Comparison of ENCODE assay signal across 22 mouse cellular contexts in genomic region chr11:33839049-33839448, GRCm38 (mm10).
A peak's percentile ranks its signal among the peaks of the same experiment; 100 is the strongest.
DNase-seq lines count a peak whose midpoint lies in the region; ATAC-seq and TF ChIP-seq lines count a peak whose summit lies in the region.
"Had no signal": no experiment of that assay in that cellular context is flagged by ENCODE, and none has a peak within 500 bp of the region (broad histone marks: within the 10 kb centered on the region; RNA-seq: fewer than 3 reads in every experiment).

No protein-coding gene starts in this region.

- H3K4me3 ChIP-seq in hindbrain, embryonic 15.5 days: no peak overlapping the region
- no peak overlapping the region for H3K4me3 ChIP-seq in hindbrain, embryonic 11.5 days (ENCODE audit: low read depth, low read length)
- no peak overlapping the region for H3K4me3 ChIP-seq in midbrain, embryonic 16.5 days (ENCODE audit: low read depth, low read length)
- H3K4me3 ChIP-seq in midbrain, embryonic 13.5 days (replicated peaks): no peak overlapping the region
- H3K4me3 ChIP-seq: gastrocnemius, adult 2 months; heart, embryonic 13.5 days; intestine, embryonic 15.5 days had no signal

- no peaks in the 10 kb centered on the region for H3K27me3 ChIP-seq in hindbrain, embryonic 15.5 days
- peaks cover 5% of the 10 kb centered on the region for H3K27me3 ChIP-seq in hindbrain, embryonic 11.5 days (ENCODE audit: control insufficient read depth, insufficient read depth, low read length)
- H3K27me3 ChIP-seq in midbrain, embryonic 16.5 days (ENCODE audit: control insufficient read depth, insufficient read depth, low read depth, low read length): no peaks in the 10 kb centered on the region
- peaks cover 15% of the 10 kb centered on the region for H3K27me3 ChIP-seq in midbrain, embryonic 13.5 days
- no peaks in the 10 kb centered on the region for H3K27me3 ChIP-seq in Patski

- H3K27ac ChIP-seq in hindbrain, embryonic 15.5 days (replicated peaks): no peak overlapping the region
- no peak overlapping the region for H3K27ac ChIP-seq in hindbrain, embryonic 11.5 days (ENCODE audit: low read depth, low read length)
- H3K27ac ChIP-seq in midbrain, embryonic 16.5 days (ENCODE audit: low read length): no peak overlapping the region
- no peak overlapping the region for H3K27ac ChIP-seq in midbrain, embryonic 13.5 days
- H3K27ac ChIP-seq: gastrocnemius, adult 2 months; heart, embryonic 13.5 days; intestine, embryonic 15.5 days had no signal

- ATAC-seq in hindbrain, embryonic 15.5 days (ENCODE audit: low FRiP score, low read depth): no peak
- ATAC-seq in hindbrain, embryonic 11.5 days (ENCODE audit: low FRiP score): no peak
- ATAC-seq in midbrain, embryonic 16.5 days: no peak
- ATAC-seq in midbrain, embryonic 13.5 days: no peak
- ATAC-seq in Patski: peak; percentile 84
- ATAC-seq: CD4-positive, CD25-positive, alpha-beta regulatory T cell, adult 4 months; forebrain, embryonic 14.5 days; forebrain, postnatal 0 days; intestine, embryonic 15.5 days had no signal

- in situ Hi-C loops in Patski (cut with MboI; ENCODE audit: low pct_unique_long_range_greater_than_20kb): no loop called here

- POLR2A ChIA-PET in Patski (lab: Charles Lee): no interaction called here

- no peak for DNase-seq in hindbrain, embryonic 11.5 days (ENCODE audit: low spot score)
- DNase-seq in Patski (ENCODE audit: low read depth, low spot score): peak; percentile 55
- no peak for DNase-seq in heart, adult 8-10 months (ENCODE audit: low spot score)
- DNase-seq: adrenal gland, postnatal 10 days; adrenal gland, postnatal 36 days; cerebellum, adult 18-20 months; cerebellum, adult 9-10 months; cerebellum, postnatal 14 days; forebrain, postnatal 0 days; gastrocnemius, adult 2 months; gastrocnemius, postnatal 14 days; heart, adult 11 months; heart, postnatal 14 days; heart, postnatal 4 days; kidney, adult 11 months had no signal

- H3K4me2 ChIP-seq in hindbrain, embryonic 15.5 days: peak overlapping the region; percentile 82; the same call in 1 of the 2 replicates
- no peak overlapping the region for H3K4me2 ChIP-seq in hindbrain, embryonic 11.5 days (replicated peaks; ENCODE audit: low read depth, low read length)
- H3K4me2 ChIP-seq in midbrain, embryonic 16.5 days (ENCODE audit: low read length): peak overlapping the region; percentile 11; the same call in 1 of the 2 replicates
- no peak overlapping the region for H3K4me2 ChIP-seq in midbrain, embryonic 13.5 days (replicated peaks)
- H3K4me2 ChIP-seq: heart, embryonic 13.5 days; intestine, embryonic 15.5 days had no signal

- H3K9ac ChIP-seq in hindbrain, embryonic 15.5 days: no peak overlapping the region
- no peak overlapping the region for H3K9ac ChIP-seq in hindbrain, embryonic 11.5 days (ENCODE audit: low read depth, low read length)
- no peak overlapping the region for H3K9ac ChIP-seq in midbrain, embryonic 16.5 days (ENCODE audit: low read depth, low read length)
- no peak overlapping the region for H3K9ac ChIP-seq in midbrain, embryonic 13.5 days (replicated peaks)
- H3K9ac ChIP-seq: forebrain, postnatal 0 days; heart, embryonic 13.5 days; intestine, embryonic 15.5 days had no signal

- H3K4me1 ChIP-seq in hindbrain, embryonic 15.5 days (replicated peaks): peaks cover 31% of the 10 kb centered on the region
- H3K4me1 ChIP-seq in hindbrain, embryonic 11.5 days (replicated peaks; ENCODE audit: control insufficient read depth, insufficient read depth, low read length): no peaks in the 10 kb centered on the region
- H3K4me1 ChIP-seq in midbrain, embryonic 16.5 days (ENCODE audit: control insufficient read depth, insufficient read depth, low read length): peaks cover 18% of the 10 kb centered on the region
- peaks cover 44% of the 10 kb centered on the region for H3K4me1 ChIP-seq in midbrain, embryonic 13.5 days (replicated peaks)
- H3K4me1 ChIP-seq: intestine, embryonic 15.5 days had no signal

- no peak for TF ChIP-seq CTCF in Patski (IDR thresholded peaks at IDR 0.05)

- no peaks in the 10 kb centered on the region for H3K36me3 ChIP-seq in hindbrain, embryonic 15.5 days
- H3K36me3 ChIP-seq in hindbrain, embryonic 11.5 days (ENCODE audit: control insufficient read depth, insufficient read depth, low read length): no peaks in the 10 kb centered on the region
- H3K36me3 ChIP-seq in midbrain, embryonic 16.5 days (ENCODE audit: control insufficient read depth, insufficient read depth, low read length): no peaks in the 10 kb centered on the region
- no peaks in the 10 kb centered on the region for H3K36me3 ChIP-seq in midbrain, embryonic 13.5 days
- H3K36me3 ChIP-seq: heart, embryonic 13.5 days; intestine, embryonic 15.5 days had no signal

- no peaks in the 10 kb centered on the region for H3K9me3 ChIP-seq in hindbrain, embryonic 15.5 days
- no peaks in the 10 kb centered on the region for H3K9me3 ChIP-seq in hindbrain, embryonic 11.5 days (ENCODE audit: control insufficient read depth, low read length)
- no peaks in the 10 kb centered on the region for H3K9me3 ChIP-seq in midbrain, embryonic 16.5 days (replicated peaks; ENCODE audit: control insufficient read depth, low read length, poor library complexity, severe bottlenecking)
- H3K9me3 ChIP-seq in midbrain, embryonic 13.5 days: no peaks in the 10 kb centered on the region
- H3K9me3 ChIP-seq: heart, embryonic 13.5 days; intestine, embryonic 15.5 days had no signal

- WGBS in hindbrain, embryonic 15.5 days: 80% methylated on average over 3 of the region's 3 CpGs
- 88% methylated on average over 3 of the region's 3 CpGs for WGBS in hindbrain, embryonic 11.5 days
- WGBS in midbrain, embryonic 16.5 days: 76% methylated on average over 3 of the region's 3 CpGs
- 83% methylated on average over 3 of the region's 3 CpGs for WGBS in midbrain, embryonic 13.5 days

- CTCF ChIA-PET in Patski (lab: Charles Lee): interaction anchor here (1.7 kb wide), 2 partner anchors 15 to 39 kb away, joined by 4 to 5 read pairs; no protein-coding TSS in a partner anchor

Comparison
In these comparisons a context has a peak if more than half of its experiments do, and no peak if none do; other contexts are left out.
1. H3K4me2 ChIP-seq: peak in hindbrain, embryonic 15.5 days (single experiment) and midbrain, embryonic 16.5 days (single experiment); none in hindbrain, embryonic 11.5 days (single experiment) and midbrain, embryonic 13.5 days (single experiment).